Mouse (Mus musculus) olfactory bulb, adult 2 months (tissue): ENCODE measurements around the gene Rabepk.

Experiments used
- CTCF ChIP-seq: fragments of 200-500 bp; IDR thresholded peaks from 2 replicates; pipeline ENCODE4 v1.5.1; 2012; ENCODE audit warnings: low read depth, mild to moderate bottlenecking, low read length, moderate library complexity; ENCODE audit not compliant: insufficient read depth
- POLR2A ChIP-seq: fragments of 200-500 bp; IDR thresholded peaks from 2 replicates; pipeline ENCODE4 v1.6.1; 2012; ENCODE audit warnings: mild to moderate bottlenecking, low read depth, low read length, moderate library complexity; ENCODE audit not compliant: insufficient read depth

GRCm38 (mm10) chr2:34784085-34784484 lies 15.6 kb downstream of the Rabepk start:
- TF ChIP-seq CTCF (no peak), POLR2A (no peak)
